Mouse (Mus musculus): ENCODE data around the gene Pet100. TPM values are rescaled to one million over a fixed set of nuclear protein-coding genes. Genes with fewer than 3 reads are reported as not detected.

The Pet100 gene
- total and polyA plus RNA-seq, 2 experiments from 2014 or later = 14.4 to 121 TPM

GRCm38 (mm10) chr8:3674671-3675070, 53.3 kb downstream of the Pet100 start:
- H3K36me3 ChIP-seq (replicated peaks; ENCODE audit: control insufficient read depth, insufficient read depth, low read length) = peaks cover 7% of the 10 kb centered on the region
- H3K27me3 ChIP-seq (ENCODE audit: control insufficient read depth, insufficient read depth, low read length) = no peaks in the 10 kb centered on the region
- no peak overlapping the region for H3K27ac ChIP-seq (ENCODE audit: low read depth)
- DNase-seq (ENCODE audit: low spot score) (no peak), ATAC-seq (ENCODE audit: insufficient read depth, low read depth) (no peak)
- H3K4me1 ChIP-seq (ENCODE audit: control insufficient read depth, insufficient read depth) = 0 out of 2 replicates have a peak, but pooled peaks cover 10% of the 10 kb centered on the region
- TF ChIP-seq CTCF (IDR thresholded peaks at IDR 0.05; ENCODE audit: low read depth) = no peak
- no peak for TF ChIP-seq EP300 (IDR thresholded peaks at IDR 0.05; ENCODE audit: low read depth)
- H3K9ac ChIP-seq (replicated peaks; ENCODE audit: low read depth, low read length) = no peak overlapping the region
- 41% methylated on average over 3 of the region's 3 CpGs for WGBS
- H3K9me3 ChIP-seq (replicated peaks; ENCODE audit: control insufficient read depth, low read length) = no peaks in the 10 kb centered on the region
- H3K4me3 ChIP-seq (ENCODE audit: low read depth, low read length) = no peak overlapping the region
- no peak overlapping the region for H3K4me2 ChIP-seq (ENCODE audit: low read depth, low read length)

Other genes starting within 250 kb of the Pet100 start
- 12.6 and 28.8 TPM in 2 replicates for gene Arhgef18, start 228.5 kb upstream of the Pet100 start, total RNA-seq (2014; rRNA removed; ENCODE audit: low replicate concordance)
- gene Arhgef18, start 228.5 kb upstream of the Pet100 start, polyA plus RNA-seq (2015; fragmentation: Nextera tagmentation; extraction: Ambion mirVana) = 2.8 and 3.4 TPM in 2 replicates
- 8.9 and 14.1 TPM in 2 replicates for gene Pex11g, start 153.9 kb upstream of the Pet100 start, total RNA-seq (2014; rRNA removed; ENCODE audit: low replicate concordance)
- gene Pex11g, start 153.9 kb upstream of the Pet100 start, polyA plus RNA-seq (2015; fragmentation: Nextera tagmentation; extraction: Ambion mirVana) = 6.8 and 7.3 TPM in 2 replicates
- not detected in 2 replicates for gene Tex45, start 150.7 kb upstream of the Pet100 start, total RNA-seq (2014; rRNA removed; ENCODE audit: low replicate concordance)
- not detected in 2 replicates for gene Tex45, start 150.7 kb upstream of the Pet100 start, polyA plus RNA-seq (2015; fragmentation: Nextera tagmentation; extraction: Ambion mirVana)
- gene Zfp358, start 128.4 kb upstream of the Pet100 start, total RNA-seq (2014; rRNA removed; ENCODE audit: low replicate concordance) = 59.7 and 70.8 TPM in 2 replicates
- gene Zfp358, start 128.4 kb upstream of the Pet100 start, polyA plus RNA-seq (2015; fragmentation: Nextera tagmentation; extraction: Ambion mirVana) = 25.0 and 25.7 TPM in 2 replicates
- gene Mcoln1, start 121.1 kb upstream of the Pet100 start, total RNA-seq (2014; rRNA removed; ENCODE audit: low replicate concordance) = 47.6 and 56.5 TPM in 2 replicates
- gene Mcoln1, start 121.1 kb upstream of the Pet100 start, polyA plus RNA-seq (2015; fragmentation: Nextera tagmentation; extraction: Ambion mirVana) = 32.7 and 32.9 TPM in 2 replicates
- 15.9 and 41.7 TPM in 2 replicates for gene Pnpla6, start 106.2 kb upstream of the Pet100 start, total RNA-seq (2014; rRNA removed; ENCODE audit: low replicate concordance)
- 7.9 and 8.4 TPM in 2 replicates for gene Pnpla6, start 106.2 kb upstream of the Pet100 start, polyA plus RNA-seq (2015; fragmentation: Nextera tagmentation; extraction: Ambion mirVana)
- gene C330021F23Rik, start 53.6 kb upstream of the Pet100 start, total RNA-seq (2014; rRNA removed; ENCODE audit: low replicate concordance) = 1.3 and 1.9 TPM in 2 replicates
- gene C330021F23Rik, start 53.6 kb upstream of the Pet100 start, polyA plus RNA-seq (2015; fragmentation: Nextera tagmentation; extraction: Ambion mirVana) = 2.0 and 2.3 TPM in 2 replicates
- gene Camsap3, start 34.3 kb upstream of the Pet100 start, total RNA-seq (2014; rRNA removed; ENCODE audit: low replicate concordance) = 2.1 and 7.9 TPM in 2 replicates
- gene Camsap3, start 34.3 kb upstream of the Pet100 start, polyA plus RNA-seq (2015; fragmentation: Nextera tagmentation; extraction: Ambion mirVana) = 0.33 and 0.43 TPM in 2 replicates
- 26.8 and 27.0 TPM in 2 replicates for gene Xab2, start 232 bp upstream of the Pet100 start, total RNA-seq (2014; rRNA removed; ENCODE audit: low replicate concordance)
- 20.0 TPM in 2 replicates for gene Xab2, start 232 bp upstream of the Pet100 start, polyA plus RNA-seq (2015; fragmentation: Nextera tagmentation; extraction: Ambion mirVana)
- gene Pcp2, start 4.0 kb downstream of the Pet100 start, total RNA-seq (2014; rRNA removed; ENCODE audit: low replicate concordance) = not detected in 2 replicates
- gene Pcp2, start 4.0 kb downstream of the Pet100 start, polyA plus RNA-seq (2015; fragmentation: Nextera tagmentation; extraction: Ambion mirVana) = not detected in 2 replicates
- 15.2 and 30.5 TPM in 2 replicates for gene Stxbp2, start 9.4 kb downstream of the Pet100 start, total RNA-seq (2014; rRNA removed; ENCODE audit: low replicate concordance)
- gene Stxbp2, start 9.4 kb downstream of the Pet100 start, polyA plus RNA-seq (2015; fragmentation: Nextera tagmentation; extraction: Ambion mirVana) = 13.8 and 14.5 TPM in 2 replicates
- gene Retn, start 34.2 kb downstream of the Pet100 start, total RNA-seq (2014; rRNA removed; ENCODE audit: low replicate concordance) = not detected in 2 replicates
- not detected in 2 replicates for gene Retn, start 34.2 kb downstream of the Pet100 start, polyA plus RNA-seq (2015; fragmentation: Nextera tagmentation; extraction: Ambion mirVana)
- gene Mcemp1, start 44.2 kb downstream of the Pet100 start, total RNA-seq (2014; rRNA removed; ENCODE audit: low replicate concordance) = not detected in 2 replicates
- 0.27 and 0.30 TPM in 2 replicates for gene Mcemp1, start 44.2 kb downstream of the Pet100 start, polyA plus RNA-seq (2015; fragmentation: Nextera tagmentation; extraction: Ambion mirVana)
- not detected in 2 replicates for gene Fcor, start 50.8 kb downstream of the Pet100 start, total RNA-seq (2014; rRNA removed; ENCODE audit: low replicate concordance)
- gene Fcor, start 50.8 kb downstream of the Pet100 start, polyA plus RNA-seq (2015; fragmentation: Nextera tagmentation; extraction: Ambion mirVana) = 1.3 and 1.7 TPM in 2 replicates
- 31.1 and 38.0 TPM in 2 replicates for gene Trappc5, start 54.8 kb downstream of the Pet100 start, total RNA-seq (2014; rRNA removed; ENCODE audit: low replicate concordance)
- gene Trappc5, start 54.8 kb downstream of the Pet100 start, polyA plus RNA-seq (2015; fragmentation: Nextera tagmentation; extraction: Ambion mirVana) = 29.2 and 29.8 TPM in 2 replicates
- not detected in 2 replicates for gene Fcer2a, start 72.6 kb downstream of the Pet100 start, total RNA-seq (2014; rRNA removed; ENCODE audit: low replicate concordance)
- gene Fcer2a, start 72.6 kb downstream of the Pet100 start, polyA plus RNA-seq (2015; fragmentation: Nextera tagmentation; extraction: Ambion mirVana) = 0.11 TPM in 1 of 2 replicates, not detected in the other
- gene Clec4g, start 99.1 kb downstream of the Pet100 start, total RNA-seq (2014; rRNA removed; ENCODE audit: low replicate concordance) = 5.6 TPM in 1 of 2 replicates, not detected in the other
- gene Clec4g, start 99.1 kb downstream of the Pet100 start, polyA plus RNA-seq (2015; fragmentation: Nextera tagmentation; extraction: Ambion mirVana) = 1.9 and 2.5 TPM in 2 replicates
- gene Cd209a, start 127.4 kb downstream of the Pet100 start, total RNA-seq (2014; rRNA removed; ENCODE audit: low replicate concordance) = not detected in 2 replicates
- not detected in 2 replicates for gene Cd209a, start 127.4 kb downstream of the Pet100 start, polyA plus RNA-seq (2015; fragmentation: Nextera tagmentation; extraction: Ambion mirVana)
- not detected in 2 replicates for gene Cd209e, start 232.8 kb downstream of the Pet100 start, total RNA-seq (2014; rRNA removed; ENCODE audit: low replicate concordance)
- gene Cd209e, start 232.8 kb downstream of the Pet100 start, polyA plus RNA-seq (2015; fragmentation: Nextera tagmentation; extraction: Ambion mirVana) = not detected in 2 replicates